Mouse (Mus musculus): ENCODE data around the gene Sh3bgrl.

Gene Sh3bgrl

GRCm38 (mm10) chrX:109131834-109132233, 36.7 kb downstream of the Sh3bgrl start:
- DNase-seq (ENCODE audit: low spot score in 2 of 2), result no peak

- no peak for DNase-seq (ENCODE audit: low spot score in 2 of 2)
Observed at GRCm38 (mm10) chrX:109132463-109132862, 37.3 kb downstream of the Sh3bgrl start.

DNA sequence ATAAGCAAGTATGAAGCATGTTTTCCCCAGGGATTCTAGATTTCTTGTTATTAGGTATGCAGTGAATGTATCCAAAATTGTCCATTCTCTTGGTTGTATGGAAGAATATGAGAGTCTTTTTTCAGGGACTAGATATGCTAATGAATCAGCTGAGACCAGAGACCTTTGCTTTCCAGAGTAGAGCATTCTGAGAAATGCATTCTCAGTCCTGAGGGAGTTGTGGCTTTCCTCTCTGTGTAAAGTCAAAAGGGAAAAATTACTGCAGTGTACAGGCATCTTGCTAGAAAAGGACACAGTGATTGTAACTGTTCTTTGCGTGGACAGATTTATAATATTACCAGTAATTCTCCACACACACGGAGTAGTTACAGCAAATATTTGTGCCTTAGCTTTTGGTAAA, 38.3 kb downstream of the Sh3bgrl start:
- DNase-seq (ENCODE audit: low spot score in 2 of 2), result no peak

- no peak for DNase-seq (ENCODE audit: low spot score in 2 of 2)
Observed at GRCm38 (mm10) chrX:109136306-109136705, 41.1 kb downstream of the Sh3bgrl start.

DNA sequence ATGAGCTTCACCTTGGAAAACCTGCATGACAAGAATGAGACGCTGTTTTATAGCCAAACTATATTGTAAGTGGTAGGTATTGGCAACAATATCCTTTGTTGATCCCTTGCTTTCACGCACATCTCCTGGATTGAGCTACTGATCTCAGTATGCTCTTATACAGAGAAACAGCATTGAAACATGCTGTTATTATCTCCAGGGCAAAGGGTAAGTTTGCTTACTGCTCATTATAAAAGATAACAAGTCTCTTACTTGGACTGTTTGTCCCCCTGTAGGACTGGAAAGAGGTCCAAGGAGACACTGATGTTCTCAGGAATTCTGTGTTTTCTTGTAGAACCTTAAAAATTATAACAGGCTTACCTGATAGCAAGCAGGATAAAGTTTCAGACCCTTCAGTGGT, 41.7 kb downstream of the Sh3bgrl start:
- no peak for DNase-seq (ENCODE audit: low spot score in 2 of 2)

DNA sequence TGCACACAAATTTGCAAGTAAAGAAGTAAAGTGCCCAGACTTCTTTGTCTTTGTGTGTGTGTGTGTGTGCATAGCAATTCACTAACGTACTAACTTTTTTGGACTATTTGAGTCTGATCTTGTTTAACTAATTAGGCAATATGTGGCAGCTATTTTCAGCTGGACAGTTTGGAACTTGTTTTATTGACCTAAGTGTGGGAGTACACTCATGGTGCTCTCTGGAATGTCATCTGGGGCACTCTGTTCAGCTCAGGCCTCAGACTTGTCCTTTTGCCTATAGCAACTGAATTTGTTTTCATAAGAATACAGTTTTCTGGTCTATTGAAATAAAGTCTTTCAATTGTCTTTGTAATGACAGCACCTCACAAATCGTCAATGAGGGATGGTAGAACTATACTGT, 42.1 kb downstream of the Sh3bgrl start:
- DNase-seq (ENCODE audit: low spot score in 2 of 2), result no peak

GRCm38 (mm10) chrX:109141337-109141870, 46.2 kb downstream of the Sh3bgrl start:
- DNase-seq (ENCODE audit: low spot score in 2 of 2), result no peak

DNA sequence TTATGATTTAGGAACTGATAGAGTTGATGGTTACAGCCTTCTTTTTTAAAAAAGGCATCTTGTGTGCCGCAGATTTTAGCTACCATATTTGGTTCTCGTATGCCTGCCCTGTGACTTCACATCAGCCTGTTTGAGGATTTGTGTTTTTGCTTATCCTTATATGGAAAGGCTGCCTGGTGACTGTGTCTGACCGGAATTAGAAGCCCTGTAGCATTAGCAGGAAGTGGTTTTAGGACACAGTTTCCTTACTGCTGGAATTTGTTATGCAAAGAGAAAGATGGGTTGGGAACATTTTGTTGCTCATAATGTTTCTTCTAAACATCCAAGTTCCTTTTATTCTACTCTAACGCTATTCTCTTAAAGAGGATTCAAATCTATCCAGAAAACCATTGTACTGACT, 47.1 kb downstream of the Sh3bgrl start:
- DNase-seq (ENCODE audit: low spot score in 2 of 2), result no peak

DNA sequence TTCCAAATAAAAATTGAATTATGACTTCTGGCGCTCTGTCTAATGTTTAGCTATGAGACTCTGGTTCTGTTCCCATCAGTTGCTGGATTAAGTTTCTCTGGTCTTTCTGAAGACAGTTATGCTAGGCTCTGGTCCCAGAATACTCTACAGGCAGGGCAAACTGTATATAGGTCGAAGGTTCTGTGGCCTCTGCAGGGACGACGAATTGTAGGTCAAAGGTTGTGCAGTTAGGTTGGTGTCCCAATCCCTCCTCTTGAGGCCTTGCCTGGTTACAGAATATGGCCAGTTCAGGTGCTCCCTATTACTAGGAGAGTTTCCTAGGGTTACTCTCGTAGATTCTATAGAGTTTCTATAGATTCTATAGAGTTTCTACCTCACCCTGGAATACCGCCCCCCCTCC, 50.6 kb downstream of the Sh3bgrl start:
- no peak for DNase-seq (ENCODE audit: low spot score in 2 of 2)

DNA sequence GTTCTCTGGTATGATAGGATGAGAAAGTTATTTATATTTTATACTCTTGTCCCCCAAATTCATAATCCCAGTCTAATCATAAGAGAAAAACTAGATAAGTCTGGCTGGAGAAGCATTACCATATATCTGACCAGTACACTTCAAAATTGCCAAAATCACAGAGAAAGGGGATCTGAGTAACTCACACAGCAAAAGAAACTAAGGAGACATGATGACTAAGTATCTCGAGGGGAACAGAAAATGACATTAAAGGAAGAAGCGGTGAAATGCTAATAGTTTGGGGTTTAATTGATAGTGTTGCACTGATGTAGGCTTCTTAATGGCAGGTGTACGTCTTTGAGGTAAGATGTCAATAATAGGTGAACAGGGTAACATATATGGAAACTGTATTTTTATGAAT, 51.9 kb downstream of the Sh3bgrl start:
- DNase-seq (ENCODE audit: low spot score in 2 of 2), result no peak

DNA sequence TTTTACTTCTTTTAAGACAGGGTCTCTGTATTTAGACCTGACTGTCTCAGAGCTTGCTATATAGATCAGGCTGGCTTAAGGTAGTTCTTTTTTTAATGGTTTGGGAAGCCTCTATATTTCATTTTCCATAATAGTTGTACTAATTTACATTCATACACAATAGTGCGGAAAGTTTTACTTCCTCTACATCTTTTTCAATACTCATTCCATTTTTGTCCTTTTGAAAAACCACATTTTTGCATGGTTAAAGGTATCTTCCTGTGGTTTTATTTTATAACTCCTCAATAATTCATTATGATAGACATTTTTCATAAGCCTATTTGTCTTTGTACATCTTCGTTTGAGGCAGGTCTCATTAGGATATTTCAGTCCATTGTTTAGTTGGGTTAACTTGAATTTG, 56.1 kb downstream of the Sh3bgrl start:
- DNase-seq (ENCODE audit: low spot score in 2 of 2), result no peak

DNA sequence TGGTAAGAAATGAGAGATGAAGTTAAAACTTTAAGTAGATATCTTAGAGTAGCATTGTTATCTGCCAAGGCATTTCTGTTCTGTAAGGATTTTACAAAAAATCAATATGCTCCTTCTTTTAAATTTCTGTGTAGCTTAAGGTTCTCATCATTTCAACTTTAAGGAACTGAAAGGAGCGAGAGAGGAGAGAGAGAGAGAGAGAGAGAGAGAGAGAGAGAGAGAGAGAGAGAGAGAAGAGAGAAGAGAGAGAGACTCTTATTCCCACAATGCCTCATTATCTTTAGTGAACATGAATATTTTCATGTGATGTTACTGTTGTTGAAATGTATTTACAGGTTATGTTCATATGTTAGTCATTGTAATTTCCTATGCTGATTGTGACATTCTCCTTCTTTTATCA, 65.2 kb downstream of the Sh3bgrl start:
- DNase-seq (ENCODE audit: low spot score in 2 of 2), result no peak

DNA sequence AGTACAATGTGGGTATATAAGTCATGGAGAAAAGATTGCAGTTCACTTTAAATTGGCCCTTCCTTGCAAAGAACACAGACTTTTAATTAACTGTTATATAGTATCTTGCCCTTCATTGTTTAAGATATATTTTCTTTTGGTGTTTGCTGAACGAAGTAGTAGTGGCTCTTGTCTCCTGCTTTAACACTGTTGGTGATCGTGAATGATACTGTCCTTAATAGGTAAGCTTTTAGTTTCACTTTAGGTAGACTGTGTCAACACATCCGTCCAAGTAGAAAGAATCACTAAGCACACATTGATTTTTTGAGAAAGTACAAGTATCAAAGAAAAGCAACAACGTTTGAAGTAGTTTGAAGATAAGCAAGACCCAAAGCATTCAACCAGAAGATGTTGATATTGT, 65.7 kb downstream of the Sh3bgrl start:
- DNase-seq (ENCODE audit: low spot score in 2 of 2), result no peak

DNA sequence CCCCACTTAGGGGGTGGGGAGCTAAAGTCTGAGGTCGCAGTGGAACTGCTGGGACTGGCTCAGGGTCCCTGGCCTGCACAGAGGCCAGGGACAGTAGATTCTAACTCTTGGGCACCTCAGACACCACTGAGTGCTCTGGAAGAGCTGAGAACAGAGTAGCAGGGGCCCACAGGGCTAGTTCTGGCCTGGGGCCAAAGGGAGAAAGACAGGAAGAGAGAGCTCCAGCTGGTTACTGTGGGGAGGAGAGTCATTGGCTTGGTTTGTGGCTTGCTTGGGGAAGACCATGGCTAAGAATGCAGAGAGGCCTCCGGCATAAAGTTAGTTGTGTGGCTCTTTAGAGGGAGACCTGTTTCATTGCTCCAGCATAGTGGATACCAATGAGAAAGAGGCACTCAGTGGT, 79.9 kb downstream of the Sh3bgrl start:
- no peak for DNase-seq (ENCODE audit: low spot score in 2 of 2)

GRCm38 (mm10) chrX:109175470-109175869, 80.3 kb downstream of the Sh3bgrl start:
- no peak for DNase-seq (ENCODE audit: low spot score in 2 of 2)

DNA sequence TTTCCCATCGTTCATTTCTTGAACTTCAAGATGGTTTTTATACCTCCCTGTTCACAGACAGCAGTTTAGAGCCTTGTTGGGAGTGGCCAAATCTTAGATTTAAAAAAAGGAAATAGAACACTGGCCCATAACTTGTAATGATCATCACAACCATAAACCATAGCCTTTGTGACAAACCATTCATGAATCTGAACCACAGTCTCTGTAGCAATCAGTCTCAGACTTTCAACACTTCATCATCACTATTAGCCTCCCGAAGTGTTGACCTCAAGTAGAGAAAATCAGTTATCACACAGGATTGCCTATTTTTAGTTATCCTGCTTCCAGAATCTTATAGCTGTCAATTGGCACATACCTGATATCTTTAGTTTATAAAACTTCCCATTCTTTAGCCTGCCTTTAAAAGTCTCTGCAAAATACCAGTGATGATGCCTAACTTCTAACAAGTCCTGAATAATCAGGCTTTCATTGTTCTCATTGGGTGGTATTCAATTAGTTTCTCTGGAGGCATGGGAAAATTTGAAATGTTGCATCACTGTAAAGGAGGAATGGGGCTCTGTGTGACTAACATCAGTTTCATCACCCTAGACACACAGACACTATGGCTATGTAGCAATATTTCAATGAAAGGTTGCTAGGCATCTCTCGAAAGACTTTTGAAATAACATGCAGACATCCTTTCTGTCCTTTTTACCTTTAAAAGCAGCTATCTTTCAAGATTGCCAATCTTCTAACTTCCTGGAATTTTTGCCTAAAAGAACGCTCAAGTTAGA, 89.7 kb downstream of the Sh3bgrl start:
- no peak for DNase-seq (ENCODE audit: low spot score in 2 of 2)

DNA sequence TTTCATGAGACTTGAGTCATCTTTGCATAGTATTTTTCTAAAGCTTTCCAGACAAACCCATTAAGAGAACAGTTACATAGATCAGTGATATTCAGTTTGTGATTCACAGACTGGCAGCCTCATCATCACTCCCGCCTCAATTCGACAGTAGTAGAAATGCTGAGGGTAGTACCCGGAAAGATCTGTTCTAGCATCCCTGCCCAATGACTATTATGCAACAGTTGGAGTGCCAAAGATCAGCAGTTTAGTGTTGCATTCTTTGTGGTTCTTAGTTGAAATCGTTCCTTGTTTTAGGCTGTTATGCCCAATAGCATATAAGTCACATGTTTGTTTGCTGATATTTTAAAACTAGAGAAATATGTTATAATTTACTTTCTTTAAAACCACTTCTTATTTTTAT, 94.4 kb downstream of the Sh3bgrl start:
- no peak for DNase-seq (ENCODE audit: low spot score in 2 of 2)

DNA sequence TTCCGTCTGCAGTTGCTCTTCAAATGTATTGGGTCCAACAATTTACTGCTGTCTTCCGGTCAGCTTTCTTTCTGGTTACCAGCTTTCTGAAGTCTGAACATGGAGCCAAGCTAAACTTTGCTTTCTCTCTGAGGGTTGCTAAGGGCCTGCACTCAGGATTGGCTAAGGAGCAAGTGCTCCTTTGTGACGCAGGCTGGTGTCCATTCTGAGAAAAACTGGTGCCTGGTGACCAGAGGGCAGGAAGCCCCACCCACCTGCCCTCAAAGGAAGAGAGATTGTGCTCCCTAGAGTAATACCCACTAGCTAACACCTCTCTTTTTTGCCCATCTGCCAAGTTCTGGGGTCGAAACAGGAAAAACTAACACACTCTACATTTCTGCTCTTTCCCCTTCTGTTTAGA, 95.8 kb downstream of the Sh3bgrl start:
- DNase-seq (ENCODE audit: low spot score in 2 of 2), result no peak

DNA sequence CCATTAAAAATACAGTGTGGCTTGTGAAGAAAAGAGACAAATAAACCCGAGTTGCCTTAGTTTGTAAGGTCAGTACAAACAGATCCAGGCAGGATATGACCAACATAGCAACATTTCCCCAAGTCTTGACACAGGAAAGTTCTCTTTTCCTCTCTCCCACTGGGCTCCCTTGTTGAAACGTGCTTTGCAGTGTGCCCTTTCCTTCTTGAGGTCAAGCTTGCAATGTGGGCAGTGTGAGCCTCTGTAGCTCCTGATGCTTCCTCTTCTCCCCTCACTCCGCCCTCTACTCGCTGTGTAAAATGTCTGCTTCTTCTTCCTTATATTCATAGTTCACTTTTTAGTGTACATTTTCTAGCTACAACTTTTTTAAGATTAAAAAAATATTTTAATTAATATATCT, 96.3 kb downstream of the Sh3bgrl start:
- no peak for DNase-seq (ENCODE audit: low spot score in 2 of 2)

DNA sequence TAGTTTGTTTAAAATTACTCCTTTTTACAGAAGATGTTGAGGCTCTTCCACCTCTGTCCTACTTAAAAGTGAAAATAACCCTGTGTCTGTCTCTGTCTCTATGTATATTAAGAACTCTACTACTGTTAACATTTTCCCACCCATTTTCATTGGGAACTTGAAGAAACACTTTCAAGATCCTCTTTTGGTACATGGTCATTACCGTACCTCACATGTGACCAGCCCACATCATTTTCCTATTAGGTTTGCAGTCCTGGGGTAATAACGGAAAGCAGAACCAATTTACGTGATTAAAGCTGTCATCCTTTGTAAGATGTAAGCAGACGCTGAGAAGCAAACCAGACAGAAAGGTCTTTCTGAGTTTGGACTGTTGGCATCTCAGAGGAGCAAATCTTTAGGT, 101.3 kb downstream of the Sh3bgrl start, which contains the start of gene Gm6377:
Gene Gm6377, plus strand, starts transcription at position 289 of the 400 bp plus-strand sequence.
- no peak for DNase-seq (ENCODE audit: low spot score in 2 of 2)

GRCm38 (mm10) chrX:109207843-109208242, 112.7 kb downstream of the Sh3bgrl start:
- DNase-seq (ENCODE audit: low spot score in 2 of 2), result no peak

DNA sequence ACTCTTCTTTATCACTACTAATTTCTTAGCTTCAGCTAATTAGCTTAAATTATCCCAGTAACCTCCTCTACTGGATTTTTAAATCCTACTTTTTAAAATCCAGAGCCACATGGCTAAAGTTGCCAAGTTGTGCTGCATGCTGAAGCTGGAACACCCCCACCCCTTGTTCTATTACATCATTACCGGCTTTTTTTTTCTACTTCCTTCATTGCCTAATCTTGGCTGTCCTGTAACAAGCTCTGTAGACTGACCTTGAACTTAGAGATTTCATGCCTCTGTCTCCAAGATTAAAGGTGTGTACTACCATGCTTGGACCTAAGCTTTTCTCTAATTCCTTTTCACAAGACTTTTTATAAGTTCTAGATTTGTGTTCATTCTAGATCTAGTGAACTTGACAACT, 133.6 kb downstream of the Sh3bgrl start:
- no peak for DNase-seq (ENCODE audit: low spot score in 2 of 2)

DNA sequence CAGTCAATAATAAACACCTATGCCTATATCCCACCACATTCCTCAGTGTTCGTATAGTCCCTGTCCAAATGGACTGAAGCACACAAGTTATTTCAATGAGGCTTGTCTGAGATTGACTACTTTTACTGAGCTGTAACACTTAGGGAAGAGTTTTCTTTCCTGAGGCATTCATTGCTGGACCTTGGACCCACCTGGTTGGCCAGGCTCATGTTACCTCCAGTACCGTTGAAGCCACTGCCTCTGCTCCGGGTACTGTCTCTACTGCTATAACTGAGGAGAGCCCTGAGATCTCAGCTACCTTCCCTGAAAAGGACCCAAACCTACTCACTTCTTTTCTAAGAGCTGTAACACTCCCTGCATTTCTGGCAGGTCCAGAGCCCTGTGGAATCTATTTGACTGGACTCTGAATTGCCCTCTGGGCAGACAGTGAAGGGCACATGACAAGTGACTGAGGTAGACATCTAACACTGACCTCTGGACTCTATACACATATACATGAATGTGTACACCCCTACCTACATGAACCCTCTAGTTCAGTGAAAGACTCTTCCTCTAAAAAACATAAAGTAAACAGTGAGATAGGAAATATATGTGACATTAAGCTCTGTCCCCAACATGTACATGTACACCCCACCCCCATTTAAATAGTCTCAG, 140.3 kb downstream of the Sh3bgrl start:
- DNase-seq (ENCODE audit: low spot score in 2 of 2), result no peak

Measured in spleen, postnatal 4 days (tissue).